Mouse (Mus musculus): ENCODE results near the gene Glis1. TPM values are rescaled to one million over a fixed set of nuclear protein-coding genes. Genes with fewer than 3 reads are reported as not detected.

Glis1 gene
- total RNA-seq, 4 experiments from 2014 or later, result 0.32 to 2.6 (median 0.79) TPM

Small RNAs within 50 kb of the gene (microRNA-seq; reads per million reads assigned to microRNA genes)
- gene Gm24804, result 0 to 0.17 reads per million in 2 experiments

Other genes starting within 250 kb of the Glis1 start
- gene Ldlrad1, start 225.4 kb upstream of the Glis1 start, total RNA-seq (2022), result not detected
- 10 to 100 TPM; 24.4 to 36.1 (median 30.6) TPM for gene Lrrc42, start 181.1 kb upstream of the Glis1 start, total RNA-seq (2022)
- gene Hspb11, start 181.0 kb upstream of the Glis1 start, total RNA-seq (2022), result 10 to 100 TPM; 16.2 to 23.9 (median 20.9) TPM
- gene Dio1, start 127.4 kb upstream of the Glis1 start, total RNA-seq (2022), result not detected
- gene Yipf1, start 120.2 kb upstream of the Glis1 start, total RNA-seq (2022), result 10 to 100 TPM; 54.4 to 81.5 (median 68.7) TPM
- gene Ndc1, start 66.8 kb upstream of the Glis1 start, total RNA-seq (2022), result 10 to 100 TPM in 3 of 4 experiments, 1 to 10 TPM in 1; 8.9 to 15.1 (median 11.9) TPM
- gene Dmrtb1, start 249.6 kb downstream of the Glis1 start, total RNA-seq (2022), result not detected

Measured in adrenal gland, adult 8-10 months (tissue).